Comparison of ENCODE assay signal across 21 mouse cellular contexts in the genomic region with DNA sequence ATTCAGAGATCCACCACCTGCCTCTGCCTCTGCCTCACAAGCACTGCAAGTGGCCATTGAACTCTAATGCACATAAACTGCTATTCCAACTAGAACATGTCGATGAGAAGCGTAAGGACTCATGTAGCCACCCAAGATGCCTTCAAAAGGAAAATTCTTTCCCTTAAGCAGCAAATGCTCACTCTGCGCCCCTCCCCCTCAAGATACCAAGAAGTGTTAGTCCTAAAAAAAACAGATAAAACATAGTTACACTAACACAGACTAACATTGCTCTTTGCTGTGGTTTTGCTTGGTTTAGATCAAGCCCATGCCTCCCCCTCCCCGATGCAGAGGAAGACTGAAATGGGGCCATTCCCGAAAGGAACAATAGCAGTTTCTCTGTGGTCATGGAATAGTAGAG.
DNase-seq lines count a peak whose midpoint lies in the region; ATAC-seq and TF ChIP-seq lines count a peak whose summit lies in the region.
"Had no signal": no experiment of that assay in that cellular context is flagged by ENCODE, and none has a peak within 500 bp of the region (broad histone marks: within the 10 kb centered on the region; RNA-seq: fewer than 3 reads in every experiment).

No protein-coding gene starts in this region.

- H3K9ac ChIP-seq in kidney, embryonic 15.5 days = no peak overlapping the region
- H3K9ac ChIP-seq: hindbrain, embryonic 12.5 days had no signal

- H3K27me3 ChIP-seq in kidney, embryonic 15.5 days = no peaks in the 10 kb centered on the region
- H3K27me3 ChIP-seq: hindbrain, embryonic 12.5 days had no signal

- peak overlapping the region; percentile 28; the same call in 1 of the 2 replicates for H3K27ac ChIP-seq in olfactory bulb, adult 2 months (ENCODE audit: insufficient read depth, low read depth, low read length)
- no peak overlapping the region for H3K27ac ChIP-seq in kidney, embryonic 15.5 days
- H3K27ac ChIP-seq: embryonic facial prominence, embryonic 10.5 days; heart, embryonic 10.5 days; hindbrain, embryonic 12.5 days had no signal

- no peaks in the 10 kb centered on the region for H3K9me3 ChIP-seq in kidney, embryonic 15.5 days (replicated peaks)
- H3K9me3 ChIP-seq: embryonic facial prominence, embryonic 10.5 days; G1E; heart, embryonic 10.5 days; hindbrain, embryonic 12.5 days had no signal

- WGBS in olfactory bulb, adult 2 months = 69% methylated on average over 5 of the region's 5 CpGs
- WGBS in kidney, embryonic 15.5 days = 89% methylated on average over 5 of the region's 5 CpGs
- 70% methylated on average over 5 of the region's 5 CpGs for WGBS in lung, adult 2 months

- no peaks in the 10 kb centered on the region for H3K36me3 ChIP-seq in kidney, embryonic 15.5 days
- H3K36me3 ChIP-seq: embryonic facial prominence, embryonic 10.5 days; heart, embryonic 10.5 days; hindbrain, embryonic 12.5 days had no signal

- DNase-seq in T-cell, adult 2 months (ENCODE audit: low spot score) = peak; percentile 26
- peak; percentile 63 for DNase-seq in thymus, postnatal 14 days
- DNase-seq in Muller cell, postnatal 12 days (ENCODE audit: inconsistent ontology term) = no peak
- DNase-seq in lung, adult 2 months = no peak
- DNase-seq: adrenal gland, postnatal 25 days; cerebellum, adult 18-20 months; cerebellum, postnatal 10 days; gastrocnemius, postnatal 10 days; heart, adult 18-20 months; heart, postnatal 10 days; heart, postnatal 4 days had no signal

- no peak overlapping the region for H3K4me2 ChIP-seq in kidney, embryonic 15.5 days
- H3K4me2 ChIP-seq: hindbrain, embryonic 12.5 days had no signal

- TF ChIP-seq CTCF in olfactory bulb, adult 2 months (IDR thresholded peaks at IDR 0.05; ENCODE audit: insufficient read depth, low read depth, low read length) = no peak
- TF ChIP-seq CTCF in lung, adult 2 months (IDR thresholded peaks at IDR 0.05; ENCODE audit: insufficient read depth, low read length) = no peak

- H3K4me3 ChIP-seq in olfactory bulb, adult 2 months (ENCODE audit: insufficient read depth, low read depth, low read length) = no peak overlapping the region
- no peak overlapping the region for H3K4me3 ChIP-seq in kidney, embryonic 15.5 days (replicated peaks)
- H3K4me3 ChIP-seq in lung, adult 2 months (replicated peaks; ENCODE audit: extremely low read depth, low read depth, low read length) = no peak overlapping the region
- H3K4me3 ChIP-seq: embryonic facial prominence, embryonic 10.5 days; heart, embryonic 10.5 days; hindbrain, embryonic 12.5 days had no signal

- no peak for ATAC-seq in kidney, embryonic 15.5 days (replicated peaks; ENCODE audit: low FRiP score)
- ATAC-seq: activated CD4-positive, CD25-positive, alpha-beta regulatory T cell, adult 4 months; CD4-positive, CD25-positive, alpha-beta regulatory T cell, adult 4 months; forebrain, embryonic 14.5 days; hindbrain, embryonic 16.5 days had no signal

- H3K4me1 ChIP-seq in olfactory bulb, adult 2 months (ENCODE audit: control insufficient read depth, insufficient read depth, low read length) = peaks cover 20% of the 10 kb centered on the region
- H3K4me1 ChIP-seq in kidney, embryonic 15.5 days = peaks cover 27% of the 10 kb centered on the region
- peaks cover 23% of the 10 kb centered on the region for H3K4me1 ChIP-seq in lung, adult 2 months (ENCODE audit: control insufficient read depth, insufficient read depth, low read length)

- no peak for TF ChIP-seq POLR2A in olfactory bulb, adult 2 months (IDR thresholded peaks at IDR 0.05; ENCODE audit: insufficient read depth, low read depth, low read length)
- TF ChIP-seq POLR2A in lung, adult 2 months (IDR thresholded peaks at IDR 0.05; ENCODE audit: borderline replicate concordance, extremely low read depth, low read depth, low read length) = no peak

Comparison
In these comparisons a context has a peak if more than half of its experiments do, and no peak if none do; other contexts are left out.
1. DNase-seq: peak in T-cell, adult 2 months (single experiment) and thymus, postnatal 14 days (single experiment); none in Muller cell, postnatal 12 days (single experiment) and lung, adult 2 months (single experiment).